Mouse (Mus musculus) natural killer cell, adult 2 months (primary cell): ENCODE measurements around the gene Gatd1.
"Not testable (repeated sequence)": the region's sequence is repeated elsewhere in the genome, so short reads cannot be mapped to it uniquely, and the experiment has no call there.

ENCODE experiments used
- DNase-seq, 2 experiments: peaks; one replicate each; pipeline ENCODE4 v3.0.0; 2022; ENCODE audit warnings: low spot score in 2 of 2

Gene Gatd1

DNA sequence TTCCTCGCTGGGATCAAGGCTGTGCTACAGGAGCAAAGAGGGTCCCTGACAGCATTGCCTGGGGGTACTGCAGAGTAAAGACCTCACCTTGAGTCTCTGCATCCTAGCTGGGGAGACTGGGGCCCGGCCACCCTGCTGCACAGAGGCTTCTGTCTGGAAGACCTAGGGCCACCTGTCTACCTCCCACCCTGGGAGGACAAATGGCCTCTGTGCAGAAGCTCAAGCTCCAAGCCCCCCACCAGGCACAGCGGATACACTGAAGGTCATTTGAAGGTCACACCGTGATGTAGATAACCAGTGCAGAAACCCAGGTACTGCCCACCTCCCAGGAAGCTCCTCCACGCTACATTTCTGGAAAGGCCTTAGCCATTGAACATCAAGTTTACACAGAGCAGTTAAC is 14.8 kb upstream of the Gatd1 start:
- DNase-seq = no peak

DNA sequence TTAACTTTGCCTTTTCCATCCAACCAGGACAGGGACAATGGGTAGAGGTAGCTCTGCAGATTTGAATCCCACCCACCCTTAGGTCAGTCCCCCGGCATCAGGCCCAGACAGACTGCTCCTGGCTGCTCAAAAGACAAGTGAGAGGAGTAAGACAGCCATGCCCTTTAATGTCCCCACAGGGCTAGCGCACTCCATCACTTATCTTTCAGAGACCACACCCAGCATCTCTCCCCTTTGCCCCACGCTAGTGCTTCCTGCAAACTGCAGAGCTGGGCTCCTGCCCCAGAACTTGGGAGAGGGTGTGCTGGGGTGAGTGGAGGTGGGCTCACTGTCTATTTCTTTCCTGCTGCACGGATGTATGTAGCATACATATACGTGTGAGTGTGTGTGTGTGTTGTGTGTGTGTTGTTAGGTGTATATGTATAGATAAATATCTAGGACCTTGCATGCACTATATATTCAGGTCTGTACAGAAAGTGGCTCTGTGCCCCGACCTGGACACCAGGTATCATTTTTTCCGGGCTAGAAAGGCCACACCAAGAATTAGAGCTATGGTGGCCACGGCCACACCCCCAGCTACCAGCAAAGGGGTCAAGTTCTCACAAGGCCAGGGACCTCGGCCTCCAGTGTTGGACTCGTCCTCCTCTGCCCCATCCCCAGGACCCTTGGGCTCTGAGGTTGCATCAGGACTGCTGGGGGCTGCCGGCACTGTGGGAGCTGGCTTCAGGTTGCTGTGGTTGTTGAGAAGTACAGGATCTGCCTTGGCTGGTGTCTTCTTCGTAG is 13.2 kb upstream of the Gatd1 start:
- no peak for DNase-seq

DNA sequence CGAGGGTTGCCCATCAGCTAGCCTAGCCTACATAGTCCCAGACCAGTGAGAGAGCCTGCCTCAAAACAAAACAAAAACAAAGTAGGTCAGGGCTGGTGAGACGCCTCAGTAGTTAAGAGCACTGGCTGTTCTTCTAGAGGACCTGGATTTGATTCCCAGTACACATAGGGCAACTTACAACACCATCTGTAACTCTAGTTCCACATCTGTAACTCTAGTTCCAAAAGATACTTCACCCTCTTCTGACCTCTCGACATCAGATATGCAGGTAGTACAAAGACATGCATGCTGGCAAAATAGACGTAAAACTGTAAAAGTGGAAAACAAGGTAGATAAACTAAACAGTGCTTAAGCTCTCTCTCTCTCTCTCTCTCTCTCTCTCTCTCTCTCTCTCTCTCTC is 9.9 kb upstream of the Gatd1 start:
- DNase-seq = no peak

DNA sequence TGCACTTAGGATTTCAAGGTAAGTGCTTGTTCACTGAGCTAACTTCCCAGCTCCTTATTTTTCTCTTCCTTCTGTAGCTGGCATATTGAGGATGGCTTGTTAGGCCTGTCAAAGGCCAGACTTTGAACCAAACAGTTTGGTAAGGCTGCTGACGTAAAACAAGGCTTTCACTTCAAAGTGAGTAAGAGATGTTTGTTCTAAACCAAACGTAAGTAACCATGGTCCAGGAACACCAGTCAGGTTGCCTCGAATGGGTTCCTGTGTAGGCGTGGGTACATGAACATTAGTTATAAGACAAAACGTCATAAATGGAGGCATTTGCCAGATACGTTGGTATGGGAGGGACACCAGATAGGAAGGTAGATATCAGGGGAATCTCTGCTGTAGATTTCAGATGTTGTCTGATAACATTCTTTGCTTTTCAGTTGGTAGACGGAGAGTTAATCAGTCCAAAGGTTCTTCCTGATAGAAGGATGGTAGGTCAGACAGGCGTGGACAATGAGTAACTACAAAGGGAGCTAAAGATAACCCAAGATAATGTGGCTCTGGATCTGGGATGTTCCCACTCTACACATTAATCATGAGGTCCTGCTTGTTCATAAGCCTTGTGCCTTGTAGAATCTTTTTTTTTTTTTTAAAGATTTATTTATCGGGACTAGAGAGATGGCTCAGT is 6.2 kb upstream of the Gatd1 start:
- no peak for DNase-seq

DNA sequence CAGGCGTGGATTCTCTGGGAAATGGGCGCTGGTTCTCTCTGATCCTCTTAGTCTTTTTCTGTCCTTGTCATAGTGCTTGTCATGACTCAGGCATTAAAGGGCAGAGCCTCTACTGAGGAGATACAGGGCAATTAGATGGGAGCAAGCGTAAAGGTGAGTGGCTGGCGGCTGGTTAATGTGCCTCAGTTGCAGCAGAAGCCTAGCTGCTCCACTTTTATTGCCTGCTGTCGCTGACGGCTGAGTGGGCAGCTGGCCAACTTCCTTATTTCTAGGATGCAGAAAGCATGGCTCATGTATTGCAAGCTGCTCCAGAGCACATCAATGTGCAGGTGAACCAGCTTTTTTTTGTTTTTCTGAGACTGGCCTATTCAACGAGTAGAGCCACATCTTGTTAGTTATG is 5.0 kb upstream of the Gatd1 start:
- DNase-seq = no peak

DNA sequence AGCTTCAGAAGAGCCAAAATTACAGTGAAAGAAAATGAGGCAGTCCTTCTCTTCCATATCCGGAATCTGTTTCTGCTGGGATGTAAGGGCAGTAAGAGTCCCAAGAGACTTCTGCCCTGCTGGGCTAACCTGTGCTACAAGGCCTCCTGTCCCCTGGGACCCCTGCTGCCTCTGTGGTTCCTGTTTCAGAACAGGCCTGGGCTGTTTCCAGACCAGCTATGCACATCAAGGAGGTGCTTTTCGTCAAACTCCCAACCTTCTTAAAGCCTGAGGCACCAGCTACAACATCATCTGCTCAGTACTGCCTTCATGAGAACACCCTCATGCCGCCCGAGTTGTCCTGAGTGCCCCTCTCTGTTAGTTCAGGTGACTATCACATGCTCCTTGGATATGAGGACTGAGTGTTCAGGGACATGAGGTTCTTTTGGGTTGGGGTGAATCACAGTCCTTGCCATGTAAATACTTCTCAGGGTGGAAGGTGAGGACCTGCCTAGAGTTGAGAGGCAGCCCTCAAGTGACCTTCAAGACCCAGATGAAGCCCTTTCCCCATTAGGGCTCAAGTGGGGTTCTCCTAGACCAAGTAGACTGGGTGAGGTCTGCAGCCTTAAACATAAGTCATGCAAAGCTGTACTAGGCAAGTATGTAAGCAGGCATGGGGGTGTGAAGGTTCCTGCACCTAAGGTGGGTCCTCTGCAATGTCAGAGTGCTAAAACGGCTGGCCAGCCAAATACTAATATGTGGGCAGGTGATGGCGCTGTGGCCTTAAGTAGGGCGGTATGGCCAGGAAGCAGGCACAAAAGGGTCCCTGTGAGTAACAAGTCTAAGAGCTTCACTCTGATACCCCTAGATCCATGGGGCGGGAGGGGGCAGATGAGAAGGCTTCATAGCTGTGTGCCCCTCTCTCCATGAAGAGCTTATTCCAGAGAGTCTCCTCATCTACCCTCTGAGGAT is 4.1 kb upstream of the Gatd1 start:
- DNase-seq = no peak

DNA sequence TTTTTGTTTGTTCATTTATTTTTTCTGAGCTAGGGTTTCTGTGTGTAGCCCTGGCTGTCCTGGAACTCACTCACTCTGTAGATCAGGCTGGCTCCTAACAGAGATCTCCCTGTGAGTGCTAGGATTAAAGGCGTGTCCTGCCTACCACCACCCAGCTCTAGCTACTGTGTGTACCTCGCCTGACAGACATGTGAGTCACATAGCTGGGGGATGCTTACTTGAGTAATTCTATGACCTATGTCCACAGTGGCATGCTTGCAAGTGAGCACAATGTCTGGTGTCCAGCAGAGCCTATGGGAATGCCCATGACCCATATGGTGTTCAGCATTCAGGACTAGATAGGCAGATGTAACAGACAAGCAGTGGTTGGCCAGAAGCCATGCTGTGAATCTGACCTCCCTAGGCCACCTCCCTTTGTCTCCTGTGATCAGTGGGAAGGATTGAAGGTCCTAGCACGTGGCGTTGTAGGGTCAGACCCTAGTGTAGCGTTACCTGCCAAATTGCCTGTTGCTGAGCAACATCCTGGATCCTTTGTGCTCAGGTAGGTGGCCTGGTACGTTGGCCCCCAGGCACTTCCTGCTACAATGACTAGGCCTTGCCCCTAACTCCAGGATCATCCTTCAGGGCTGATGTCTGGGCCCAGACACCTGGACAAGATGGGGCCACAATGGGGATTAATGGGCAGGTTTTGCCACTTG is 2.4 kb upstream of the Gatd1 start:
- no peak for DNase-seq

DNA sequence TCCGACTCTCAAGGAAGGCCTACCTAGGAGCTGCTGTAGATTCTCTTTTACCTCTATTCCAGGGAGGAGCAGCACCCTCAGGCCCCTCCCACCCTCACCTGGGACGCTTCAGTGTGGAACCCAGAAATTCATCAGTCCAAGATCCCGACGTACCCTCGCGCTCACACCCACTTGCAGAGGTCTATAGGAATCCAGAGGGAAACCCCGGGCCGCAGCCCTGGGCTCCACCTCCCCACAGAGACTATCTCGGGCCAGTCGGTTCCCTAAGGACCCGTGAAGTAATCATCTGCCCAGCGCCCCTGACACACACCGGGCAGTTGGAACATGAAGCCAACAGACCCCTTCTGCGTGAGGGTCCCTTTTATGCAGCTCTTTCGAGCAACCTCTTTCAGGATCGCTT is 605 bp downstream of the Gatd1 start:
- DNase-seq = no peak

DNA sequence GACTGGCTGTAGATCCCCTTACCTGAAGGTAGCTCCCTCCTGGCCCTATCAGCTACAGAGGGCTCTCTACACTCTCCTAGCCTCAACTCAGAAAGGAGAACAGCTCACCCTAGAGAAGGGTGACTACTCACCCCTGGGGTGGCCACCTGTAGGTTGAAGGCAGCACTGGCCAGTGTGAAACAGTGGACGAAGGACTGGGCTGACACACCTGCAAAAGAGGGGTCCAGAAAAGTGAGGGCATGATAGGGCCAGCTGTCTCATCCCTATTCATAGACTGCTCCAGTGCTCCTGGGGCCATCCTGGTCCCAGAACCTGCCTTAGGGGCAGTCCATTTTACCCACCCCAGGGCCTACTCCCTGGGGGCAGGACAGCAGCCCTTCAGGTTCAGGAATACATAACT is 2.3 kb downstream of the Gatd1 start:
- no peak for DNase-seq

DNA sequence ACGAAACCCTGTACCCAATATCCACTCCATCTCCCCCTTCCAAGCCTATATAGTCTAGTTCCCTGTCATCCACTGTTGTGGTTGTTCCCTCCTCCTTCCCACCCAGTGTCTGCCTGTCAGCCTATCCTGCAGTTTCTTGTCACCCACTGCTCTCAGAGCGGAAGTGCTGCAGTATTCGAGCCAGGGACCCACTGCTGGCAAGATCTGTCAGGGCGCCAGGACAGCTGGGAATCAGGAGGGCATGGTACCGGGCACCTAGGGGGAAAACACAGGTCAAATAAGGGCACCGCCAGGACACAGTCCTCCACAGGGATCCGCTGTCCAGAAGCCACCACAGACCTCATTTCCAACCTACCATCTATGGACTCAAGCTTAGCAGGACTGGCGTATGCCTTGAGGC is 3.3 kb downstream of the Gatd1 start:
- no peak for DNase-seq

DNA sequence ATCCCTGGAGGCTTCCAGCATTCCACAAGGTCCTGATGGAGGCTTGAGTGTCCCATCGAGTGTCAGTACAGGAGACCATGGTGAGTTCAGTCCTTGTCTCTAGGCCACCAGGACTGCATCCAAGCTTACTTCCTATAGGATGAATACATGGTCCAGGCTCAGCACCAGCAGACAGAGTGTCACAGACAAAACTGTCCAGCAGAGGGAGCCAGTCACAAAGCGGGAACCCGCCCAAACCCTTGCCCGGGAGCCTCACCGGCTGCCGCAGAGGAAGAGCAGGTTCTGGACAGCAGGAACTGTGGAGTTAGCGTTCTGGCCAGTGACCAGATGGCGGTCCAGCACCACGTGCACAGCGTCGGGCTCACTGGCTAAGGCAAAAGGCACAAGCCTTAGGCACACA is 5.1 kb downstream of the Gatd1 start:
- DNase-seq = peak; percentile 71 to 81

DNA sequence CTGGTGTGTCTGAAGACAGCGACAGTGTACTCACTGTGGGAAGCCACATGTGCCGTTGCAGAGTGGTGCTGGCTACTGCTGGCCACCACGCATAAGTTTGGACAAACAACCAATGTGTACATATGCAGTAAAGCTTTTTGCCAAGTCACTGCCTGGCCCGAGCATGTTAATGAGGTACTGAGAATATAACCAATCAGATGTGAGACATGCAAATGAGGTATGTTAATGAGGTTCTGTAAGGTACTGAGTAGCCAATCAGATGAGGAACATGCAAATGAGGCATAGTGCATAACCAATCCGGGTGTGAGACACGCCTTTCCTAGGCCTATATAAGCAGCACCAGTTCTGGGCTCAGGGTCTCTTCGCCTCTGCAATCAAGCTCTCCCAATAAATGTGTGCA is 6.3 kb downstream of the Gatd1 start:
- not testable (repeated sequence) for DNase-seq

DNA sequence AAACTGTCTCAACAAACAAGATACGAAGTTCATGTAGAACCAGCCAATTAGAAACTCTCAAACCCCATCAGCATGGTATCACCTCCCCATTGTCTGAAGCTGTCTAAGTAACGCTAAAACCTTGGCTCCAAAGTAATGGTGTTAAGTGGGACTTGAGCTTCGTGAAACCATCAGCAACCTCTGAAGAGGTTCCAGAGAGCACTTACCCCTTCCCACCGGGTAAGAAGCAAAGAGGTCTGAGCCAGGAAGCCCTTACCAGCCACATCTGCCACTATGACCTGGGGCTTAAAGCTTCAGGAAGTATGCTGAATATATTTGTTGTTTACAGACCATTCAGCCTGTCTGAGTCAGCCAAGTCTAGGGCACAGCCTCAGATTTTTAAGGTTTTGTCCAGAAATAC is 8.5 kb downstream of the Gatd1 start:
- DNase-seq = no peak

DNA sequence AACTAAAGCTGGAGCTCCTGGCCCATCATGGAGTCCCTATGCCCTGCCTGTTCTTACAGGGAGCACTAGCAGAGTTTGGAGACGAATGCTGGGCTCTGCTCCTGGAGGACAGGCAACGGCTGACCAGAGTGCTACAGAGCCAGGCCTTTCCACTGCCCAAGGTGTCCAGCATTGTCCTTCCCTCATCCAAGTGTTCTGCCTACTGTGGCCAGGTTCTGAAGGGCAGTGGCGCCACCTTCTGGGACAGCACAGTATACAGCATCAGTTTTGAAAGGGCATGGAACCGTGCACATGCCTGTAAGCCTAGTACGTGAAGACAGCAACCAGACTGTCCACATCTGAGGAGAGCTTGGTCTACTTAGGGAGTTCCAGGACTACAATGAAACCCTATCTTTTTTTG is 10.6 kb downstream of the Gatd1 start:
- DNase-seq = peak; percentile 36 to 57

DNA sequence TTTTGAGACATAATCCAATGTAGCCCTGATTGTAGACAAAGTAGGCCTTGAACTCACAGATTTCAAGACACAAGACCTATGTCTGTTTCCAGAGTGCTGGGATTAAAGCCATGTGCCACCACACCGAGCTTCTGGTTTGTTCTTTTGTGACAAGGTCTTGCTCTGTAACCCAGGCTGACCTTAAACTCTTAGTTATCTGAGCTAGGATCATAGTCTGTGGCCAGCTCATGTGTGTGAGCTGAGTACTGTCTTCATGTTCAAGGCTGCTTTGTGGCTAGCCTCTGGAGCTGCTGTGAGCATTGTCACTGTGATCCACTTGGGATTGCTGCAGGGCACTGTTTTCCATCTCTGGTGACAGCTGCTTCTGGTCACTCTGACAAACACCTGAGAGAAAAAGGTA is 18.6 kb downstream of the Gatd1 start:
- DNase-seq = no peak

DNA sequence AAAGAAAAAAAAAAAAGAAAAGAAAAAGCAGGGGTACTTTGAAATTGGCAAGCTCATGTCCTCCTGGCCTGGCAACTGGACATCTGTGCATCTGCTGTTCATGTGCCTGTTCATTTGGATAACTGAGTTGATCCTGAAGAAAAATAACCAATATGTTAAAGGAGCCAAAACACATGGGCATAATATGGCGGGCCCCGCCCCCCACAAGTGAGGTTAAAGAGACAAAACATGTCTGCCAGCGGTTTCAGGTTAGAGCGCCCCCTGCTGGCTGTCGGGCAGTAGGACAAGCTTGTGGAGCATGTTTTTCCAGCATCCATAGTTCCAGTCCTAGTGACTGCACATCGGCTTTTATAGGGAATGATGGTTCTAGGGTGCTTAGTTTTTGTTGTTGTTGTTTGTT is 19.2 kb downstream of the Gatd1 start:
- DNase-seq = peak; percentile 64 to 80

DNA sequence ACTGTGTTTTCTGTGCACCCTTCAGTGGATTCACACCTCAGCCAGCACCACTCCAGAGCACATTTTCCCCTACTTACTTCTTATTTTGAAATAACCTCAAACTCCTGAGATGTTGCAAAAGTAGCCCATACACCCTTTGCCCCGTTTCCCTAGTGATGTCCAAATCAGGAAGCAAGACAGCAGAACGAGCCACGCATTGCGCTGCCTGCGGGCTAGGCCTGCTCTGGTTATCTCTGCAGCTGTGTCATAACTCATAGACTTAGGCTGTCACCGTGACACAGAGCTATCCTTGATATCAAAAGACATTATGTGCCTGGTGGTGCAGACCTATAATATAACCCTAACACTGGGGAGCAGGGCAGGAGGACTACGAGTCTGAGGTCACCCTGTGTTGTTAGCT is 19.8 kb downstream of the Gatd1 start:
- DNase-seq = no peak

DNA sequence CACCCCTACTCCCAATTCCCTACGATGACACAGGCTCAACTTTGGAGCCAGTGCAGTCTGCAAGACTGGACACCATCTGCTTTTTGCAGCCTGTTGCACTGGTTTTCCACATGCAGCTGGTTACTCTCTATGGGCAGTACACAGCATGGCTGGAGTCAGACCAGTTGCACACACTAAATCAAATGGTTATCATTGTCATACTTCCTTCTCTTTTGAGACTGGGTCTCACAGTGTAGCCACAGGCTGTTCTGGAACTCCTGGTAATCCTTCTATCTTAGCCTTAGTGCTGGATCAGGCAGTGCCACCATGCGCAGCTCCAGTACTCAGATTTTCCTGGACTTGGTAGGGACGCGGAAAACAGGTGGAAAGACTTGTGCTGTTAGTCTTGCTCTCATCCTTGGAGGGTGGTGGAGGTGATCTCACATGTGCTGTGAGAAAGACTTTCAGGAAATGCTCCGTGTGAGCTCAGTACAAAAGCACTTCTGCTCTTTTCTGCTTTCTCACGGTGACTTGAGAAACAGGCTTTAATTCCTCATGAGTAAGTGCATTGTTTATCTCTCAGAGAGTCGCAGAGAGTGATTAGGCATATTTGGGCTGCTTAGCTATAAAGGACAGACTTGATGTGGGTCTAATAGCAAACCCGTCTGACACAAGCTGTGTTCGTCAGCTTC is 21.2 kb downstream of the Gatd1 start:
- no peak for DNase-seq

DNA sequence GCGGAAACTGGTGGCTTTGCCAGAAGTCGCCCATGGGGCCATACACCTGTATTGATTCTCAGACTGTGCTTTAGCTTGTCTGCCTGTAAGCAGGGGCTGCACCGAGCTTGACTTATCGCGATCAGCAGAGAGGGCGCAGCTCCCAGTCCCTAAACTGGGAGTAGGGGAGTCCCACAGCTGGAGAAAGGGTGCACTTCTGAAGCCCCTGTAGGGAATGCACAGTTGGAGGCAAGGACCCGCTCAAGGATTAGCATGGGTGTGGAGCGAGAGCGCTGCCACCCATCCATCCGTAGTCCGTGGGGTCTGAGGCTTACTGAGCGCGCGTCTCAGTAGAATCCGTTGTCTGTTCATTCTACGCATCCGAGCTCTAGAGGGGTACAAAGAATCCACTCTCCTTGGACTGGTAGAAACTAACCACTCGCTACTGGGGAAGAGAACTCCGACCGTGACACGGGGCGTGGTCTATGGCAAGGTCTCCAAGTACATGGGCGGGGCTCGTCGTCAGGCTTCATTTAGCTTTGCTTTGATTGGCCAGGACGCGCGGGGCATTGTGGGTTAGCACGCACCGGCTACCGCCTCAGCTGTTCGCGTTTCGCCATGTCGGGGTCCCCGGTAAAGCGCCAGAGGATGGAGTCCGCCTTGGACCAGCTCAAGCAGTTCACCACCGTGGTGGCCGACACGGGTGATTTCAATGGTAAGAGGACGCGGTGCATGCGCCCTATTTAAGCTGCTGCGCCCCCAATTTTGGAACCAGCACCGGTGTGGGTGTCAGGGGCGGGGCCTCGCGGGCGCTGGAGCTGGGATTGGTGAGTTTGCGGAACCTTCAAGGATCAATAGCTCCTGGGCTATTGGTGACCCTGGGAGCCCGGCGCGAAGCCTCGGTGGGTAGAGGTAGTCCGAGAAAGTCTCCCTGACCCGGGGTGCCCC is 22.0 kb downstream of the Gatd1 start, which contains the start of gene Taldo1:
Gene Taldo1, plus strand, starts transcription at position 575 of the 927 bp plus-strand sequence.
- peak; percentile 90 to 93 for DNase-seq
